Mouse (Mus musculus) spleen, adult 2 months (tissue): Measurements from ENCODE around the gene Krt20. TPM values are rescaled to one million over a fixed set of nuclear protein-coding genes. Genes with fewer than 3 reads are reported as not detected.

Source experiments
- DNase-seq, 2 experiments: peaks; one replicate each; pipeline versions ENCODE4 v3.0.0 to v3.0.0-alpha.2; 2012 to 2021; ENCODE audit warnings: low spot score in 2 of 2, low read depth in 1 of 2
- H3K27ac ChIP-seq: fragments of 200-500 bp; 2 replicates; pipeline ENCODE4 v1.5.1; 2012; ENCODE audit warnings: low read length, inconsistent platforms; ENCODE audit not compliant: insufficient read depth
- H3K27me3 ChIP-seq: fragments of 200-500 bp; 2 replicates; pipeline ENCODE4 v1.6.1; 2012; ENCODE audit warnings: mild to moderate bottlenecking, moderate library complexity, low read length, inconsistent platforms; ENCODE audit not compliant: control insufficient read depth, insufficient read depth
- H3K36me3 ChIP-seq: fragments of 200-500 bp; 2 replicates; pipeline ENCODE4 v1.6.1; 2012; ENCODE audit warnings: mild to moderate bottlenecking, low read length, inconsistent platforms; ENCODE audit not compliant: control insufficient read depth, insufficient read depth
- H3K4me1 ChIP-seq: fragments of 200-500 bp; 2 replicates; pipeline ENCODE4 v1.6.1; 2011; ENCODE audit warnings: inconsistent platforms; ENCODE audit not compliant: control insufficient read depth, insufficient read depth, insufficient read length
- H3K4me3 ChIP-seq: fragments of 200-500 bp; 2 replicates; pipeline ENCODE4 v1.5.1; 2011; ENCODE audit warnings: mild to moderate bottlenecking, inconsistent platforms; ENCODE audit not compliant: insufficient read depth, insufficient read length; ENCODE audit errors: extremely low read depth
- CTCF ChIP-seq: fragments of 200-500 bp; IDR thresholded peaks from 2 replicates; pipeline ENCODE4 v1.5.1; 2011; ENCODE audit warnings: mild to moderate bottlenecking, inconsistent platforms; ENCODE audit not compliant: insufficient read depth, insufficient read length, insufficient replicate concordance; ENCODE audit errors: extremely low read depth
- POLR2A ChIP-seq: fragments of 200-500 bp; IDR thresholded peaks from 2 replicates; pipeline ENCODE4 v1.6.1; 2011; ENCODE audit warnings: low read depth, low read length, inconsistent platforms
- WGBS: fragments of 180-500 bp; shearing (Covaris S2); methylation state at CpG from one replicate; pipeline ENCODE4 v1.1.7; 2018; 5-methylcytosine and 5-hydroxymethylcytosine counted together
- polyA plus RNA-seq: library from polyadenylated mRNA; depleted of rRNA; stranded (reverse); fragments of >200 nt; gene quantifications from 2 replicates; pipeline ENCODE4 v1.2.3, GENCODE M21; 2012

Krt20 gene
- polyA plus RNA-seq, 1 experiment: 0.16 TPM

- 64% methylated on average over 8 of the region's 8 CpGs for WGBS
- Histone ChIP-seq H3K4me3 (no peak overlapping the region), H3K4me1 (no peaks in the 10 kb centered on the region), H3K27ac (no peak overlapping the region), H3K27me3 (no peaks in the 10 kb centered on the region), H3K36me3 (no peaks in the 10 kb centered on the region)
- TF ChIP-seq POLR2A (no peak), CTCF (no peak)
- DNase-seq: no peak
Observed at GRCm38 (mm10) chr11:99441220-99441619, 3.3 kb upstream of the Krt20 start.

- H3K27me3 ChIP-seq: no peaks in the 10 kb centered on the region
- no peak overlapping the region for H3K4me3 ChIP-seq
- H3K36me3 ChIP-seq: no peaks in the 10 kb centered on the region
- no peak for DNase-seq
- 75% methylated on average over 10 of the region's 10 CpGs for WGBS
- TF ChIP-seq POLR2A (no peak), CTCF (no peak)
- H3K27ac ChIP-seq: no peak overlapping the region
- H3K4me1 ChIP-seq: no peaks in the 10 kb centered on the region
Observed at GRCm38 (mm10) chr11:99439465-99439864, 1.5 kb upstream of the Krt20 start.

- no peak overlapping the region for H3K4me3 ChIP-seq
- 56% methylated on average over 4 of the region's 4 CpGs for WGBS
- no peak for TF ChIP-seq POLR2A
- no peak for TF ChIP-seq CTCF
Observed at GRCm38 (mm10) chr11:99436625-99437024, 1.3 kb downstream of the Krt20 start.

GRCm38 (mm10) chr11:99430670-99431069, 7.3 kb downstream of the Krt20 start:
- TF ChIP-seq POLR2A: no peak
- no peak for TF ChIP-seq CTCF
- Histone ChIP-seq H3K36me3 (no peaks in the 10 kb centered on the region), H3K27ac (no peak overlapping the region), H3K4me3 (no peak overlapping the region), H3K4me1 (no peaks in the 10 kb centered on the region), H3K27me3 (peaks cover 2% of the 10 kb centered on the region; the same call in 1 of the 2 replicates)
- WGBS: 58% methylated on average over 12 of the region's 12 CpGs
- DNase-seq: no peak

More at GRCm38 (mm10) chr11:99436625-99437024, 1.3 kb downstream of the Krt20 start:
- Histone ChIP-seq H3K36me3 (no peaks in the 10 kb centered on the region), H3K27me3 (no peaks in the 10 kb centered on the region), H3K27ac (no peak overlapping the region), H3K4me1 (no peaks in the 10 kb centered on the region)
- no peak for DNase-seq

GRCm38 (mm10) chr11:99422159-99422558, 15.8 kb downstream of the Krt20 start, which contains the start of gene Krt12:
Gene Krt12, minus strand, starts transcription at chr11:99422259.
- TF ChIP-seq POLR2A (no peak), CTCF (no peak)
- WGBS: 86% methylated on average over 10 of the region's 10 CpGs
- H3K36me3 ChIP-seq: no peaks in the 10 kb centered on the region
- DNase-seq: no peak
- H3K4me3 ChIP-seq: no peak within 1 kb of the TSS
- H3K4me1 ChIP-seq: no peaks in the 10 kb centered on the region
- H3K27me3 ChIP-seq: peaks cover 2% of the 10 kb centered on the region; the same call in 1 of the 2 replicates
- no peak within 1 kb of the TSS for H3K27ac ChIP-seq

- Histone ChIP-seq H3K27ac (no peak overlapping the region), H3K27me3 (no peaks in the 10 kb centered on the region), H3K4me1 (no peaks in the 10 kb centered on the region), H3K4me3 (no peak overlapping the region), H3K36me3 (no peaks in the 10 kb centered on the region)
- TF ChIP-seq CTCF (no peak), POLR2A (no peak)
- DNase-seq: no peak
- 31% methylated on average over 10 of the region's 10 CpGs for WGBS
Observed at GRCm38 (mm10) chr11:99420586-99420985, 17.4 kb downstream of the Krt20 start.

- no peak overlapping the region for H3K27ac ChIP-seq
- no peaks in the 10 kb centered on the region for H3K36me3 ChIP-seq
- H3K4me3 ChIP-seq: no peak overlapping the region
- TF ChIP-seq CTCF (no peak), POLR2A (no peak)
- no peak for DNase-seq
- no peaks in the 10 kb centered on the region for H3K4me1 ChIP-seq
- 69% methylated on average over 16 of the region's 16 CpGs for WGBS
- H3K27me3 ChIP-seq: no peaks in the 10 kb centered on the region
Observed at GRCm38 (mm10) chr11:99417819-99418218, 20.1 kb downstream of the Krt20 start.
